Mouse (Mus musculus): ENCODE results near the gene Mdga2.

DNA sequence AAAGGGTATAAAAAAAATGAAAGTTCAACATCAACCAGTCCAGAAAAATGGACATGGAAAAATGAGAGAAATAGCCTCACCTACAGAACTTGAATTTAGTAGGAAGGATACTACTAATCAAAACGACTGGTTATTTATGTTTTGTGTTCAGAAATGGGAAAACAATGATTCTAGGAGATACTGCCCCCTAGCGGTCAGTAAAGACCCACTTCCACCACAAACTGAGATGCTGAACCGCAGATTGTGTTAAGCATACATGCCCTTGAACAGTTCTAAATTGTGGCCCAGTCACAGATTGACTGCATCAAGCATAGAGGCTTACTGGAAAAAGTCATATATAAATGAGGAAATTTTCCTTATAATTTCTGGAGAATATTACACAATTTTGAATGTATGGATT is 369.2 kb downstream of the Mdga2 start:
- TF ChIP-seq CTCF (IDR thresholded peaks at IDR 0.05) (peak; percentile 63), EP300 (IDR thresholded peaks at IDR 0.05) (no peak)

Data from lung, postnatal 0 days (tissue).